Mouse (Mus musculus): Measurements from ENCODE around the gene Tet3.

DNA sequence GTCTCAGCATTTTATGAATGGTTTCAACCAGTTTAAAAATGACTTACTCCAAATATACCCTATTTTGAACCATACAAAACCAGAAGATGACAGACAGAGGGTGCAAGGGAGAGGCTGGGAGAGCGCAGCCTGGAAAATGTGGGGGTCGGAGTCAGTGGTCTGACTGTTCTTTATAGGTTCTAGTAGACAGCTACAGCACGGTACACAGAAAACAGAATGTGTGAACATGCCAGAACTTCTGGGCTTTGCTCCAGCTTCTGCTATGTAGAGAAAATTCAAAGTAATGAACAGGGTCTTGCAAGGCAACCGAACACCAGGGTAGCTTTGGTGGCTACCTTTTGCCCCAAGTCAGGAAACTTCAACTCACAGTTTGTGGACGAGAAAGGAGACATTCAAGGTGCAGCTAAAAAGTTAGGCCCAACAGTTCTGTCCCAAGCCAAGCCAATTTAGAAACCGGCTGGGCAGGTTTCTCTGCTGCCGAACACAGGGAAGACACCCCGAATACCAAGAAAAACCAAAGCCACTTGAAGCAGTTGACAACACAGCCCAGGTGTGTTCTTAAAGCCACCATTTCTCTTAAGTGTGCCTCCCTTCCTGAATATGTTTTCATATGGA lies 66.6 kb downstream of the Tet3 start:
- no peak for TF ChIP-seq CTCF (IDR thresholded peaks at IDR 0.05; ENCODE audit: extremely low read depth, insufficient read length, insufficient replicate concordance, low read depth, low read length)
- TF ChIP-seq POLR2A (IDR thresholded peaks at IDR 0.05; ENCODE audit: low read depth, low read length), result no peak
